Mouse (Mus musculus) forebrain, embryonic 12.5 days (tissue): ENCODE results near the gene Ufsp2. TPM values are rescaled to one million over a fixed set of nuclear protein-coding genes. Genes with fewer than 3 reads are reported as not detected.

Experiments
- ATAC-seq: fragments of 200-750 bp; cut with Nextera tagmentation; 2 replicates; pipeline ENCODE4 v1.8.0; 2017; ENCODE audit warnings: moderate TSS enrichment; ENCODE audit not compliant: low FRiP score
- H3K27ac ChIP-seq: fragments of 300-500 bp; sonication (generic); 2 replicates; pipeline ENCODE4 v1.5.1; 2016; ENCODE audit warnings: mild to moderate bottlenecking
- H3K27me3 ChIP-seq: fragments of 300-500 bp; sonication (generic); 2 replicates; pipeline ENCODE4 v1.6.1; 2016; ENCODE audit warnings: mild to moderate bottlenecking
- H3K36me3 ChIP-seq: fragments of 300-500 bp; sonication (generic); replicated peaks from 2 replicates; pipeline ENCODE4 v1.6.1; 2016; ENCODE audit warnings: mild to moderate bottlenecking
- H3K4me1 ChIP-seq: fragments of 300-500 bp; sonication (generic); 2 replicates; pipeline ENCODE4 v1.6.1; 2016
- H3K4me2 ChIP-seq: fragments of 300-500 bp; sonication (generic); 2 replicates; pipeline ENCODE4 v1.6.1; 2016; ENCODE audit warnings: mild to moderate bottlenecking, moderate library complexity
- H3K4me3 ChIP-seq: fragments of 300-500 bp; sonication (generic); replicated peaks from 2 replicates; pipeline ENCODE4 v1.5.1; 2016; ENCODE audit warnings: mild to moderate bottlenecking
- H3K9ac ChIP-seq: fragments of 300-500 bp; sonication (generic); 2 replicates; pipeline ENCODE4 v1.6.1; 2016; ENCODE audit warnings: mild to moderate bottlenecking
- H3K9me3 ChIP-seq: fragments of 300-500 bp; sonication (generic); 2 replicates; pipeline ENCODE4 v1.6.1; 2016
- WGBS: fragments of 180-500 bp; shearing (Covaris S2); methylation state at CpG from one replicate; pipeline ENCODE4 v1.1.7; 2016; 5-methylcytosine and 5-hydroxymethylcytosine counted together
- polyA plus RNA-seq: library from polyadenylated mRNA; unstranded; fragments of >200 nt; fragmentation: Nextera tagmentation; extraction: Ambion mirVana; gene quantifications from 2 replicates; pipeline ENCODE4 v1.2.1, GENCODE M21; 2016

Gene Ufsp2
- polyA plus RNA-seq, 1 experiment from 2014 or later = 61.5 TPM

DNA sequence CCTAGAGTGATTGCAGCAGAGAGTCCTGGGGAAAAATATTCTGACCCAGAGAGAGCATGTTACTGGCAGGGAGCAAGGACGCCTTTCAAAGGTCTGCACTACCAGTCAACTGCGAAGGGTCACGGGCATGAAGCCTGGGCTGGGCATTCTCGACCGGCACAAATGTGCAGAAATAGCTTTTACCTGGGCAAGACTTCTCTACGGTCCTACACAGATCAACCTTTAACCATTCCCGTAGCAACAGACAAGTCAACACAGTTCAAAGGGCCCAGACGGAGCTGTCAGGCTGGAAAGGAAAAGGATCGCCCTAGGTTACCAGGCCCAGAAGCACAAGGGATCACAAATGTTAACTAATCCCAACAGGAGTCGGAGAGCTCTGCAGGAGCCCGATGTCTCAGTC is 60.9 kb downstream of the Ufsp2 start:
- no peak for ATAC-seq
- WGBS = 72% methylated on average over 11 of the region's 11 CpGs

DNA sequence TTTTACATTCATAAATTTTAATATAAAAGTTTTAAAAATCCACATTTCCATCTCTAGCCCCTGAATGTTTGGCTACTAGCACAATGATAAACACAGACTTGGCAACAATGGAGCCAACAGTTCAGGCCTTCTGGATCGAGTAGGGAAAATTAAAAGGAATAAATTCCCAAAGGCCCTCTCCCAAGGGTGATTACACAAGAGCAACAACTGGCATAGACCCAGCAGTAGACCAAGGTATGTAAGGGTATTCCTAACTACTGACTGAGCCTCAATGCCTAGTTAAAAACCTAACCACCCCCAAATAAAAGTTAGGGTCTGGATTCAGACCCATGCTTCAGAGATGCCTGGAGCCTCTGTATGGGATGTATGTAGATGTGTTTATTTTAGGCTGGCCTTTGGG is 64.3 kb downstream of the Ufsp2 start:
- Histone ChIP-seq H3K4me2 (no peak overlapping the region), H3K27ac (no peak overlapping the region), H3K9me3 (no peaks in the 10 kb centered on the region), H3K9ac (no peak overlapping the region), H3K4me1 (no peaks in the 10 kb centered on the region), H3K4me3 (no peak overlapping the region), H3K36me3 (peaks cover 14% of the 10 kb centered on the region), H3K27me3 (no peaks in the 10 kb centered on the region)
- WGBS = 94% methylated on average over 1 of the region's 1 CpGs
- no peak for ATAC-seq

More for the DNA sequence above, 60.9 kb downstream of the Ufsp2 start:
- Histone ChIP-seq H3K27ac (no peak overlapping the region), H3K4me2 (no peak overlapping the region), H3K27me3 (no peaks in the 10 kb centered on the region), H3K9me3 (no peaks in the 10 kb centered on the region), H3K4me3 (no peak overlapping the region), H3K36me3 (peaks cover 13% of the 10 kb centered on the region; the same call in 1 of the 2 replicates), H3K9ac (no peak overlapping the region), H3K4me1 (no peaks in the 10 kb centered on the region)

DNA sequence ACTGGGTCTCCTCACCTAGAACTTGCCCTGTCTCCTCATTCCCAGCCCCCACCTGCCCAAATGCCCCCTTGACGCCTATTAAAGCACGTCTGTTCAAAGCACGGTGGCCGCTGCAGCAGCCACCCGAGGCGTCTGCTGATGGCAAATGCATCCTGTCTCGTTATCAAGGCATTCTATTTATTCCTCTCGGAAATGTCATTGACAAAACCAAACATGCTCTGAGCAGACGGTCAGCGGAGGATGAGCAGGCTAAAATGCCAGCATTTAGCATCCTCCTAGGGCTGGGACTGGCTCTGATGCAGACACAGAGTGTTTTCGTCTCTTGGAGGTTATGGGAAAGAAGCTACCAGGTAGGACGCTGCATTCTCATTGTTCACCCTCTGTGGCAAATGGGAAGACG is 64.9 kb downstream of the Ufsp2 start:
- Histone ChIP-seq H3K4me3 (no peak overlapping the region), H3K9ac (no peak overlapping the region), H3K27ac (no peak overlapping the region), H3K9me3 (no peaks in the 10 kb centered on the region), H3K36me3 (peaks cover 14% of the 10 kb centered on the region; the same call in 1 of the 2 replicates), H3K4me2 (no peak overlapping the region), H3K4me1 (no peaks in the 10 kb centered on the region), H3K27me3 (no peaks in the 10 kb centered on the region)
- 70% methylated on average over 13 of the region's 13 CpGs for WGBS
- no peak for ATAC-seq

Other genes starting within 250 kb of the Ufsp2 start
- gene Pdlim3, start 90.1 kb upstream of the Ufsp2 start, polyA plus RNA-seq = 12.5 and 14.0 TPM in 2 replicates
- 0.08 and 0.13 TPM in 2 replicates for gene Ccdc110, start 40.9 kb upstream of the Ufsp2 start, polyA plus RNA-seq
- gene 1700029J07Rik, start 276 bp upstream of the Ufsp2 start, polyA plus RNA-seq = 3.5 and 3.7 TPM in 2 replicates
- 0.45 and 0.56 TPM in 2 replicates for gene Lrp2bp, start 23.8 kb downstream of the Ufsp2 start, polyA plus RNA-seq
- gene Ankrd37, start 30.2 kb downstream of the Ufsp2 start, polyA plus RNA-seq = 17.2 and 20.6 TPM in 2 replicates
- gene Cfap97, start 176.2 kb downstream of the Ufsp2 start, polyA plus RNA-seq = 22.4 and 22.9 TPM in 2 replicates
- gene Snx25, start 176.6 kb downstream of the Ufsp2 start, polyA plus RNA-seq = 4.1 and 4.5 TPM in 2 replicates
- gene Slc25a4, start 235.8 kb downstream of the Ufsp2 start, polyA plus RNA-seq = 448 and 462 TPM in 2 replicates